Mouse (Mus musculus): ENCODE measurements around the gene Med27. TPM values are rescaled to one million over a fixed set of nuclear protein-coding genes. Genes with fewer than 3 reads are reported as not detected.

Gene Med27
- polyA plus RNA-seq, 1 experiment, result 73.2 TPM

GRCm38 (mm10) chr2:29439857-29440502 is 93.4 kb downstream of the Med27 start:
- H3K27me3 ChIP-seq (ENCODE audit: control insufficient read depth, insufficient read depth, low read length), result no peaks in the 10 kb centered on the region
- 91% methylated on average over 7 of the region's 7 CpGs for WGBS
- no peak for DNase-seq
- H3K36me3 ChIP-seq (ENCODE audit: control insufficient read depth, insufficient read depth, low read length), result no peaks in the 10 kb centered on the region
- no peak overlapping the region for H3K27ac ChIP-seq (ENCODE audit: control insufficient read depth, insufficient read depth, low read length)
- TF ChIP-seq POLR2A (IDR thresholded peaks at IDR 0.05; ENCODE audit: control insufficient read depth, extremely low read depth, insufficient read depth, low read length, poor library complexity) (no peak), CTCF (IDR thresholded peaks at IDR 0.05; ENCODE audit: borderline replicate concordance, control insufficient read depth, extremely low read depth, insufficient read depth, low read length, poor library complexity) (no peak)
- H3K4me1 ChIP-seq (replicated peaks; ENCODE audit: control insufficient read depth, insufficient read depth, low read length), result no peaks in the 10 kb centered on the region
- H3K4me3 ChIP-seq (ENCODE audit: control insufficient read depth, insufficient read depth, low read length), result no peak overlapping the region

DNA sequence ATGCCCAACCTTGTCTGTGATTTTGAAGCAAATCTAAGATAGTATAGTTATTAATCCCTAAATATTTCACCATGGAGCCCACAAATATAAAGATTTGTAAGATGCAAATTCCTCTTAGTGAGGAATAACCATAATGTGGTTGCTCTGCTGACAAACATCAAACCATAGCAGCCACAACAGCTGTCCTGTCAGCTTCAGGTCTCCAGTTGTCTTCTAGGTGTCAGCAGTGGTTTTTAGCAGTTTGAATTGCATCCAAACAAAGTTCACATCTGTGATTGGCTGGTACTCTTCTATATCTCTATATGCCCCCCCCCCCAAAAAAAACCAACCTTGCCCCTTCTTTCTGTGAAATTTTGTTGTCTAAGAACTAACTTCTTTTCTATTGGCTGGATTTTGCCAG is 95.7 kb downstream of the Med27 start:
- DNase-seq, result no peak
- Histone ChIP-seq H3K27me3 (ENCODE audit: control insufficient read depth, insufficient read depth, low read length) (no peaks in the 10 kb centered on the region), H3K36me3 (ENCODE audit: control insufficient read depth, insufficient read depth, low read length) (no peaks in the 10 kb centered on the region), H3K4me3 (ENCODE audit: control insufficient read depth, insufficient read depth, low read length) (no peak overlapping the region), H3K4me1 (replicated peaks; ENCODE audit: control insufficient read depth, insufficient read depth, low read length) (no peaks in the 10 kb centered on the region), H3K27ac (ENCODE audit: control insufficient read depth, insufficient read depth, low read length) (no peak overlapping the region)
- TF ChIP-seq POLR2A (IDR thresholded peaks at IDR 0.05; ENCODE audit: control insufficient read depth, extremely low read depth, insufficient read depth, low read length, poor library complexity), result no peak
- TF ChIP-seq CTCF (IDR thresholded peaks at IDR 0.05; ENCODE audit: borderline replicate concordance, control insufficient read depth, extremely low read depth, insufficient read depth, low read length, poor library complexity), result no peak

GRCm38 (mm10) chr2:29443626-29444217 is 97.1 kb downstream of the Med27 start:
- DNase-seq, result no peak
- Histone ChIP-seq H3K27me3 (ENCODE audit: control insufficient read depth, insufficient read depth, low read length) (no peaks in the 10 kb centered on the region), H3K4me3 (ENCODE audit: control insufficient read depth, insufficient read depth, low read length) (no peak overlapping the region), H3K36me3 (ENCODE audit: control insufficient read depth, insufficient read depth, low read length) (no peaks in the 10 kb centered on the region), H3K27ac (ENCODE audit: control insufficient read depth, insufficient read depth, low read length) (no peak overlapping the region), H3K4me1 (replicated peaks; ENCODE audit: control insufficient read depth, insufficient read depth, low read length) (no peaks in the 10 kb centered on the region)
- 95% methylated on average over 2 of the region's 2 CpGs for WGBS
- TF ChIP-seq POLR2A (IDR thresholded peaks at IDR 0.05; ENCODE audit: control insufficient read depth, extremely low read depth, insufficient read depth, low read length, poor library complexity) (no peak), CTCF (IDR thresholded peaks at IDR 0.05; ENCODE audit: borderline replicate concordance, control insufficient read depth, extremely low read depth, insufficient read depth, low read length, poor library complexity) (no peak)

DNA sequence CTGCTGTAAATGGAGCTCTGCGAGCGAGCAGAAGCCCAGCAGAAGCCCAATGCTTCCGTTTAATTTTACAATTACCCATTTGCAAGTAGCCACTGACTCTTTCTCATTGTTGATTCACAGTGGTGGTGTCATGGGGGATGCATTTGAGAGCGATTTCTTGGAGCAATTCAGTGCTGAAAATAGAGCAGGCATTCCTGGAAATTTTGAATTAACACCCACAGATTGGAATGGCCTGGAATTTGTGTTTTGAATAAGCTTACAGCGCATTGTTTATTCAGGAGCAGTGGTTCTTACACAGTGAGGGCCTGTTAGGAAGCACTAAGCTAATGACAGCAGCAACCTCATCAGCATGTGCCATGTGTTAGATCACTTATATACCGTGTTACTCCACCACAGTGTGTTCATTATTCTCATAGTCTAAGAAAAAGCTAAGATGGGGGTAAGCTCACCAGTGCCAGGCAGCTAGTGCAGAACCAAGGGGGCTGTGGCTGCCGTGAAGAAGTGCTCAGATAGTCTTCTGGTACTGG is 101.9 kb downstream of the Med27 start:
- WGBS, result 96% methylated on average over 7 of the region's 7 CpGs
- DNase-seq, result no peak
- no peaks in the 10 kb centered on the region for H3K27me3 ChIP-seq (ENCODE audit: control insufficient read depth, insufficient read depth, low read length)
- no peaks in the 10 kb centered on the region for H3K4me1 ChIP-seq (replicated peaks; ENCODE audit: control insufficient read depth, insufficient read depth, low read length)
- no peaks in the 10 kb centered on the region for H3K36me3 ChIP-seq (ENCODE audit: control insufficient read depth, insufficient read depth, low read length)
- no peak for TF ChIP-seq POLR2A (IDR thresholded peaks at IDR 0.05; ENCODE audit: control insufficient read depth, extremely low read depth, insufficient read depth, low read length, poor library complexity)
- TF ChIP-seq CTCF (IDR thresholded peaks at IDR 0.05; ENCODE audit: borderline replicate concordance, control insufficient read depth, extremely low read depth, insufficient read depth, low read length, poor library complexity), result no peak
- H3K27ac ChIP-seq (ENCODE audit: control insufficient read depth, insufficient read depth, low read length), result no peak overlapping the region
- no peak overlapping the region for H3K4me3 ChIP-seq (ENCODE audit: control insufficient read depth, insufficient read depth, low read length)

DNA sequence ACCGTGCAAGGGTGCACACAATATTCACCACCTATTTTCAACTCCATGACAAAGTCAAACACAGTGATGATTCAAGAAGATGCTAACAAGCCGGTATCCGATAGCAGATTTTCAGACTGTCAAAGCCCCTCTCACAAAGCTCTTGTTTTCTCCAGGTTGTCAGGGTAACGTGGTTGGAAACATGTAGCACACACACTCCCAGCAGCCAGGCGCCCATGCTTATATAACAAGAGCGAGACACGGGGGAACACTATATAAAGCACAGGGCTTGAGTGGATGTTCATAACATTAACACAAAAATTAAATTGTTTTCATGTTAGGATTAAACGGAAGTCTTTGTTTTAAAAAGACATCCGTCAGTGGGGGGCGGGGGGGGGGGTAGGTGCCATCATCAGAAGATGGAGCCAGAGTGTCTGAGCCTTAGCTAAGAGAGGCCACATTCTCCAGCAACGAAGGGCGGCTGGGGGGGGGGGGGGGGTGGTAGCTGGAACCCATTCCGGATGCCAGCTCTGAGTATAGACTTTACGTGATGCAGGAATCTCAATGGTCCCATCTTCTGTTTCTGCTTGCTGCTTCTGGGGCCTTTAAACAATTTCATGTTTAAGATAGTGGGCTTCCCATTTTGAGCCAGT is 104.9 kb downstream of the Med27 start:
- Histone ChIP-seq H3K4me3 (ENCODE audit: control insufficient read depth, insufficient read depth, low read length) (no peak overlapping the region), H3K36me3 (ENCODE audit: control insufficient read depth, insufficient read depth, low read length) (no peaks in the 10 kb centered on the region), H3K27me3 (ENCODE audit: control insufficient read depth, insufficient read depth, low read length) (no peaks in the 10 kb centered on the region), H3K4me1 (replicated peaks; ENCODE audit: control insufficient read depth, insufficient read depth, low read length) (no peaks in the 10 kb centered on the region), H3K27ac (ENCODE audit: control insufficient read depth, insufficient read depth, low read length) (no peak overlapping the region)
- no peak for TF ChIP-seq POLR2A (IDR thresholded peaks at IDR 0.05; ENCODE audit: control insufficient read depth, extremely low read depth, insufficient read depth, low read length, poor library complexity)
- no peak for TF ChIP-seq CTCF (IDR thresholded peaks at IDR 0.05; ENCODE audit: borderline replicate concordance, control insufficient read depth, extremely low read depth, insufficient read depth, low read length, poor library complexity)
- 95% methylated on average over 14 of the region's 14 CpGs for WGBS
- no peak for DNase-seq

DNA sequence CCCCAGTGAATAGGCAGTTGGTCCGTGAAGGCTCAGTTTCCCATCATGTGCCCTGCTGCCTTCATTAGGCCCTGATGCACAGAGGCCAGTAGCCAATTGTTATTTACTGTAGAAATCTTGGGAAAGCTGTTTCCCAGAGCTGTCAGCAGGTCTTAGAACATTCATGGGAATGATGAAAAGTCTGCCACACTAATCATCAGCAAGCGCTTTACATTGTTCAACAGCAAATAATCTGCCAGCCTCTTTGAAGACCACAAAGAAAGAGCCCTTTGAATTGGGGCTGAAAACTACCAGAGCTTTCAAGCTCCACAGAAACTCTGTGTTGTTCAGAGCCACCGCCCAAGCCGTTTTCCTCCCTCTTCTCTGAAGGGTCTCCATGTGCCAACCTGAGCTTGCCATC is 106.8 kb downstream of the Med27 start:
- 90% methylated on average over 4 of the region's 4 CpGs for WGBS
- Histone ChIP-seq H3K27me3 (ENCODE audit: control insufficient read depth, insufficient read depth, low read length) (no peaks in the 10 kb centered on the region), H3K36me3 (ENCODE audit: control insufficient read depth, insufficient read depth, low read length) (no peaks in the 10 kb centered on the region), H3K4me1 (replicated peaks; ENCODE audit: control insufficient read depth, insufficient read depth, low read length) (no peaks in the 10 kb centered on the region), H3K4me3 (ENCODE audit: control insufficient read depth, insufficient read depth, low read length) (no peak overlapping the region), H3K27ac (ENCODE audit: control insufficient read depth, insufficient read depth, low read length) (no peak overlapping the region)
- DNase-seq, result no peak
- TF ChIP-seq CTCF (IDR thresholded peaks at IDR 0.05; ENCODE audit: borderline replicate concordance, control insufficient read depth, extremely low read depth, insufficient read depth, low read length, poor library complexity), result no peak
- TF ChIP-seq POLR2A (IDR thresholded peaks at IDR 0.05; ENCODE audit: control insufficient read depth, extremely low read depth, insufficient read depth, low read length, poor library complexity), result no peak
